In the genomic region with DNA sequence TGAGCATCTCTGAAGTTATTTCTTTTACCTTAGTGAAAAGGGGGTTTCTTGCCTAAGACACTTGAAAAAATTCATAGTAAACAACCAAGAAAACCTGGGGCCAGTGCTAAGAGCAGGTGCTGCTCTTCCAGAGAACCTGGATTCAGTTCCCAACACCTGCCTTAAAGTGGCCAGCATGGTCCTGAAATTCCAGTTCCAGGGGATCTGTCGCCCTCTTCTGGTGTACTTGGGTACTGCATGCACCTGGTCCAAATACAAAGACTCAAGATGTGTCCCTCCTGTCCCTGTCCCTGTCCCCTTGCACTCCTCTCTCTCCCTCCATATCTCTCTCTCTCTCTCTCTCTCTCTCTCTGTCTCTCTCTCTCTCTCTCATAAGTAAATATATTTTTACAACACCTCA, we compare ENCODE assay signal across 9 mouse cellular contexts. TPM values are rescaled to one million over a fixed set of nuclear protein-coding genes. Genes with fewer than 3 reads are reported as not detected.
DNase-seq lines count a peak whose midpoint lies in the region; ATAC-seq and TF ChIP-seq lines count a peak whose summit lies in the region.
"Had no signal": no experiment of that assay in that cellular context is flagged by ENCODE, and none has a peak within 500 bp of the region (broad histone marks: within the 10 kb centered on the region; RNA-seq: fewer than 3 reads in every experiment).

No protein-coding gene starts in this region.

- no peak overlapping the region for H3K27ac ChIP-seq in cerebellum, adult 2 months (ENCODE audit: insufficient read depth, low read length)
- no peak overlapping the region for H3K27ac ChIP-seq in lung, postnatal 0 days (ENCODE audit: low read length)
- H3K27ac ChIP-seq: heart, embryonic 15.5 days had no signal

- WGBS in cerebellum, adult 2 months, result 0% methylated on average over 1 of the region's 1 CpGs
- WGBS in large intestine, adult 2 months, result 0% methylated on average over 1 of the region's 1 CpGs
- WGBS in lung, postnatal 0 days, result 0% methylated on average over 1 of the region's 1 CpGs

- ATAC-seq in lung, postnatal 0 days, result no peak

- no peak overlapping the region for H3K9ac ChIP-seq in lung, postnatal 0 days (replicated peaks; ENCODE audit: low read depth)
- H3K9ac ChIP-seq: heart, embryonic 15.5 days had no signal

- no peaks in the 10 kb centered on the region for H3K9me3 ChIP-seq in lung, postnatal 0 days (ENCODE audit: low read length)
- H3K9me3 ChIP-seq: heart, embryonic 15.5 days had no signal

- DNase-seq in ovary, postnatal 10 days (ENCODE audit: low spot score), result peak; percentile 80
- no peak for DNase-seq in ovary, adult 18-20 months (ENCODE audit: low spot score)
- peak; percentile 88 to 97 for DNase-seq in cerebellum, adult 2 months
- DNase-seq in gastrocnemius, adult 8-10 months (ENCODE audit: low spot score in 2 of 2), result peak; percentile 75 to 80
- peak; percentile 54 for DNase-seq in large intestine, adult 2 months (ENCODE audit: low read depth, low spot score)
- peak; percentile 71 for DNase-seq in lung, postnatal 0 days (ENCODE audit: low spot score)
- peak; percentile 81 for DNase-seq in right cerebral cortex, postnatal 25 days
- DNase-seq in urinary bladder, postnatal 36 days (ENCODE audit: low spot score in 2 of 2), result peak; percentile 82 to 83

- TF ChIP-seq EP300 in lung, postnatal 0 days (IDR thresholded peaks at IDR 0.05), result no peak

- peaks cover 4% of the 10 kb centered on the region; the same call in 1 of the 2 replicates for H3K4me1 ChIP-seq in cerebellum, adult 2 months (ENCODE audit: control insufficient read depth, insufficient read depth, low read length)
- no peaks in the 10 kb centered on the region for H3K4me1 ChIP-seq in lung, postnatal 0 days (ENCODE audit: insufficient read depth, low read depth, low read length)

- peak; percentile 97 for TF ChIP-seq CTCF in cerebellum, adult 2 months (IDR thresholded peaks at IDR 0.05; ENCODE audit: borderline replicate concordance, insufficient read depth, low read depth, low read length)
- peak; percentile 96 for TF ChIP-seq CTCF in lung, postnatal 0 days (IDR thresholded peaks at IDR 0.05)

- no peak for TF ChIP-seq POLR2A in cerebellum, adult 2 months (IDR thresholded peaks at IDR 0.05; ENCODE audit: borderline replicate concordance, insufficient read depth, low read length)

- no peaks in the 10 kb centered on the region for H3K36me3 ChIP-seq in lung, postnatal 0 days (ENCODE audit: insufficient read depth, low read length)
- H3K36me3 ChIP-seq: heart, embryonic 15.5 days had no signal

- no peaks in the 10 kb centered on the region for H3K27me3 ChIP-seq in cerebellum, adult 2 months (ENCODE audit: control insufficient read depth, insufficient read depth, low read length)
- H3K27me3 ChIP-seq in lung, postnatal 0 days (replicated peaks; ENCODE audit: insufficient read depth, low read length), result no peaks in the 10 kb centered on the region
- H3K27me3 ChIP-seq: heart, embryonic 15.5 days had no signal

- no peak overlapping the region for H3K4me2 ChIP-seq in lung, postnatal 0 days (replicated peaks; ENCODE audit: low read depth, low read length)
- H3K4me2 ChIP-seq: heart, embryonic 15.5 days had no signal

- no peak overlapping the region for H3K4me3 ChIP-seq in cerebellum, adult 2 months (replicated peaks; ENCODE audit: insufficient read depth, low read depth, low read length)
- no peak overlapping the region for H3K4me3 ChIP-seq in lung, postnatal 0 days (ENCODE audit: low read depth, low read length)
- H3K4me3 ChIP-seq: heart, embryonic 15.5 days had no signal

RNA-seq across cellular contexts. Expression of a gene that starts 32.0 kb away (rescaled TPM):
- polyA plus RNA-seq in cerebellum, adult 2 months (2012; rRNA removed), result 1.00 and 2.7 TPM in 2 replicates
- 10 to 100 TPM; 13.9 to 19.3 (median 16.7) TPM for total RNA-seq in gastrocnemius, adult 8-10 months (2022)
- 4.2 and 17.0 TPM in 2 replicates for polyA plus RNA-seq in large intestine, adult 2 months (2012; rRNA removed)
- polyA plus RNA-seq in lung, postnatal 0 days (2015; fragmentation: Nextera tagmentation; extraction: Ambion mirVana), result 2.9 and 3.0 TPM in 2 replicates

RNA-seq across cellular contexts. Expression of a gene that starts 43.8 kb away (rescaled TPM):
- 538 and 626 TPM in 2 replicates for polyA plus RNA-seq in cerebellum, adult 2 months (2012; rRNA removed)
- under 1 TPM in 1 of 4 experiments, not detected in 3; 0.08 TPM for total RNA-seq in gastrocnemius, adult 8-10 months (2022)
- polyA plus RNA-seq in large intestine, adult 2 months (2012; rRNA removed), result 0.30 and 0.62 TPM in 2 replicates
- polyA plus RNA-seq in lung, postnatal 0 days (2015; fragmentation: Nextera tagmentation; extraction: Ambion mirVana), result 0.24 and 0.32 TPM in 2 replicates

Comparison
In these comparisons a context has a peak if more than half of its experiments do, and no peak if none do; other contexts are left out.
1. RNA of a gene that starts 43.8 kb away (polyA plus RNA-seq): 538 to 626 TPM in cerebellum, adult 2 months; 0.30 to 0.62 TPM in large intestine, adult 2 months and 0.24 to 0.32 TPM in lung, postnatal 0 days; every median in the first group is over 100 times any median in the second.